Mouse (Mus musculus) cerebellum, postnatal 14 days (tissue): ENCODE results near the gene Celf1.

Experiments
- DNase-seq, 2 experiments: peaks; one replicate each; pipeline ENCODE4 v3.0.0; 2021; ENCODE audit warnings: mixed read lengths in 2 of 2

Celf1 gene

DNA sequence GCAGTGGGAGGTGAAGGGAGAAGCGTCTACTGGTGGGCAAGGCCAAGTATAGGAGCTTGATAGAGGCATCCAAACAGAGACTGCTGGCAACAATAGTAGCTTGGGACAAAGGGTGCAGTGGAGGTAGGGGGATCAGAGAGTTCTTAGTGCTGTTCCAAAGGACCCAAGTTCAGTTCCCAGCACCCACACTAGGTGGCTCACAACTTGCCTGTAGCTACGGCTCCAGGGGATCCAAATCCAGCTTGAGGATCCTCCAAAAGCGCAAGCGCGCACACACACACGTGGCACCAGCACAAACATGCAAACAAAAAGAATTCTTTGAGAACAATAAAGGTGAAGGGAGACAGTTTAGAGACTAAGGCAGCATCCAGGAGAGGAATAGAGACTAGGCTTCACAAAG lies 124.0 kb downstream of the Celf1 start:
- no peak for DNase-seq

DNA sequence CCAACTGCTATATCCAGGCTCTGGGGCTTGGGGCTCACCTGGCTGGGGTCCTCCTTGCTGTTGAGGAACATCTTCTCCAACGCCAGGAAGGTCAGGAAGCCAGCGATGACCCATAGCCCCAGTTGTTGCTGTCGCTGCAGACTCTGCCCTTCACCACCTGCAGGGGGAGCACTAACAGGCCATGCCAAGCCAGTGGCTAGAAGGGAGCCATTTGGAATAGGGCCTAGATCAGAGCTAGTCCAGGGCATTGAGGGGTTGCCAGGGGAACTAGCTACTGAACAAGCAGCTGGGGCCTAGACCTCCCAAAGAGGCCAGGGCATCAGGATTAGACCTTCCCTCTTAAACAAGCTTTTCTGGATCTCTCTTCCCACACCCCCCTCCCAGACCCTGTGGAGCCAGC lies 125.4 kb downstream of the Celf1 start:
- peak; percentile 58 to 74 for DNase-seq

DNA sequence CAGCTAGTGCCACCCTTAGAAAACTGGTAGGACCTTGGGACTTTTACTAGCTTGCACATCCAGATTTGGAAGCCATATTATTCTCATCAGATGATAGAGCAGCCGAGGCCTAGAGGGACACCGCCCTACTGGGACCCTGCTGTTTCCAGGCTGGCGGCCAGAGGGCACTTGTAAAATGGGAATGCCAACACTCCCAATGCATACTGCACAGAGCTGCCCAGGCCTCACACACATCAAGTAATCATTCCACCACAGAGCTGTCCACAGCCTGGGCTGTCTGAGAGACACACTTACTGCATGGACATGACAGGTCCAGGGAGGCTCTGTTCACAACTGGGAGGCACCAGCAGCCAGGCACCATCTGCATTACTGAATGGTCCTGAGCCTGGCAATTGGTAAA lies 126.3 kb downstream of the Celf1 start:
- DNase-seq = peak; percentile 54 to 63

DNA sequence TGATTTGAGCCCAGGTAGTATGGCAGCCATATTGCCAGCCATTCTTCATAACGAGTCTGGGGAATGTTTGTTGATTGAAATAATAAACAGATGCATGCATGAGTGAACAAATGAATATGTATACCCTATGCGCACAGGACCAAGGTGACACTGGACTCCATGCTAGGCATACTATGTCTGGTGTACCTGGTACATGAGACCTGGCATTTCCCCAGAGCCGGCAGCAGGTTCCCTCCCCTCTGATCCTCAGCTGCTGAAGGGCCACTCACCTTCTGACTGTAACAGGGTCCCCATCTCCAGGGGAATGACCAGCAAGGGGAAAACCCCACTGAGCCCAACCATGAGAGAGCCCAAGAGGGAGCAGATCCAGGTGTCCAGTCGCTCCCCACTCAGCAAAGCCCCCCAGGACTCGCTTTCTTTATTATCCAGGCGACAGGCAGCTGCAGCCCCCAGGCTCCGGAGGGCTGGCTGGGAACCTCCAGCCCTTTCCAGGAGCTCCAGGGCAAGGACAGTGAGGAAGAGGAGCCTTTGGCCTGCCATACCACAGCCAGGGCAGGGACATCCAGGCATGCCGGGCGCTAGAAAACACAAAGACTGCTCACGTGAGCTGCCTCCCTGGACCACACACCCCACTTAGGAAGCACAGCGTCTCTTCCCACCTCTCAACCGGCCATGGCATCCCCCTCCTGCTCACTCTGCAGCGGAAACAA lies 128.1 kb downstream of the Celf1 start:
- no peak for DNase-seq

DNA sequence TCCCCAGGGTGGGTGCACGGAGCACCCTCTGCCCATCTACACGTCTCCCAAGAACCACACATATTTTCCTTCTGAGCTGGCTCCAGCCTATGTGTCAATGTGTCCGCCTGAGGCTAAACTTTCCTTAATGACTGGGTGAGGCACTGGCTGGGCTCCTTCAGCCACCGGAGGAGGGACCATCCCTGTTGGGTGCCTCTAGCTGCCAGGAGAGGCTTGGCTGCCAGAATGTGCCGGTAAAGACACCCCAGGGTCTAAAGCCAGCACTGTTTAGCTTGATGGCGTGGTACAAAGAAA lies 128.6 kb downstream of the Celf1 start:
- peak; percentile 29 to 38 for DNase-seq
